Mouse (Mus musculus) heart, adult 9 months (tissue): ENCODE measurements around the gene Hebp1.

Source experiments
- DNase-seq, 2 experiments: peaks; one replicate each; pipeline ENCODE4 v3.0.0; 2022; ENCODE audit warnings: low spot score in 2 of 2

Hebp1 gene

DNA sequence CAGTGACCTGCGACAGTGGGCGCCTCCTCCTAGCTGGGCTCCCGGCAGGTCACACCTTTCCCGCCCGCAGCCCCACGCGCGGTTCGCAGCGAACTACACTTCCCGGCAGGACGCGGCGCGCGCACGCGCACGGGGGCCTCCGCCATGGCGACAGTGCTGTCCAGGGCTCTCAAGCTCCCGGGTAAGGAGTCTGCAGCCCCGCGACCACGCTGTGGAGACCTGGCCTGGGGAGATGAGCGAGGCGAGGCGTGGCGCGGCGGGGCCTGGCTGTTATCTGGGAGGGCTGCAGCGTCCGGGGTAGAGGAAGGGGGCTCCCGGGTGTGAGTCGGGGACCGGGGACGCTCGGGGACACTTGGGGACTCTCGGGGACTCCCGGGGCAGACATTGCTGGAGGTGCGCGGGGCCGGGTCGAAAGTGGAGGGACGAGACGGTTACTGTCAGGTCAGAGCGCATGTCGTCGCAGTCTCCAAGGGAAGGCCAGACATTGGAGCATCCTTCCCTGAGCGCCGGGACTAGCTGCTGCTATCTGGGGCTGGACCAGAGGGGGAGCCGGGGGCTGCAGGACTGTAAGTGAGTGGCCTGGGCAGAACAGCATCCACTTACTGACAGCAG is at the start of gene Hebp1, which contains the start of gene Fam234b:
TSS of gene Hebp1 (minus strand) at position 102 of the 612 bp plus-strand sequence.
TSS of gene Fam234b (plus strand) at position 57 of the 612 bp plus-strand sequence.
- DNase-seq: peak; percentile 65 to 74

DNA sequence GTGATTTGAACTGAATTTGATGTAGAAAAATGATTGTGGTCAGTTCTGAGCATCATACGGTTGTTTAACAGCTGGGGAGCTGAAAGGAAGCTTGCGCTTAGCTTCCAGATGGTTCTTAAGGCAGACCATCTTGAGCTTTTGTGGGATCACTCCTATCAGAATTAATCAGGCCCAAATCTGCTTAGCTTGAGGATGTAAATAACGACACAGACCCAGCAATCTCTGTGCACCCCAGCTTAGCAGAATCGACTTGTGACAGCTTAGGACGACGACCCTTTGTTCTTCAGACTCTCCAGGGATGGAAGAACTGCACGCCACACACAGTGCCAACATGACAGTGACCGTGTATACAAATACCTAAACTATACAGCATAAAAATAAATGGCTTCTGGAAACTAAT is 47.8 kb upstream of the Hebp1 start:
- no peak for DNase-seq

DNA sequence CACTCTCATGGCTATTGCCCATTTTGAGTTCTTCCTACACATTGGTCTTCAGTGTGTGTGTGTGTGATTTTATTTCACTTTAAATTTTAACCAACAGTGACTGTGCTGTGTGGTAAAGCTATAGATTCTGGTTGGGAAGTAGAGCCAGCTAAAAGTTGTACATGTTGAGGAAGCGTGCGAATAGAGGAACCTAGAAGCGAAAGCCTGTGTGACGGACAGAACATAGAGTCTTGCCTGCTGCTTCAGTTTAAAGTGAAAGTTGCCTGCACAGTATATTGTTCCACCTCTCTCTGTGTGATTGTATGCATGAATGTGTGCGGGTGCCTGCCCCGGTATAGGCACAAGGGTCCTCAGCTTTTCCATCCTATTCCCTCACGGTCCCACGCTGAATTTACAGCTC is 42.5 kb upstream of the Hebp1 start:
- DNase-seq: no peak

DNA sequence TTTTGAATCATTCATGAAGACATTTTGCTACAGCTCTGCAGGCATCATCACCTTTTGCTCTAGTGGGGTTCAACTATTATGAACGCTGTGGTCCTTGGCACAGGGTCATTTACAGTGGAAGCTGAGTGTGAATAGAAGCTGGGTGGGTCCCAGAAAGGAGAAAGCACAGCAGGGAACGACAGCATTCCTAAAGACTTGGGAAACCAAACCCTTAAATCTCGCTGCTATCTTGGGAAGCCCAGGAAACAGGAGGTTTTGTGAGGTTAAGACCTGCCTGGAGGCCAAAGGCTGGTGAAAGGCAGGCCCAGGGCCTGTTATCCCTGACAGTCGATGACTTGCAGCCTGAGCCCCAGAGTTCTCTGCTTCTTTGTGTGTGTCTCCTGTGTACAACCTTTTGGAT is 40.4 kb upstream of the Hebp1 start:
- no peak for DNase-seq

DNA sequence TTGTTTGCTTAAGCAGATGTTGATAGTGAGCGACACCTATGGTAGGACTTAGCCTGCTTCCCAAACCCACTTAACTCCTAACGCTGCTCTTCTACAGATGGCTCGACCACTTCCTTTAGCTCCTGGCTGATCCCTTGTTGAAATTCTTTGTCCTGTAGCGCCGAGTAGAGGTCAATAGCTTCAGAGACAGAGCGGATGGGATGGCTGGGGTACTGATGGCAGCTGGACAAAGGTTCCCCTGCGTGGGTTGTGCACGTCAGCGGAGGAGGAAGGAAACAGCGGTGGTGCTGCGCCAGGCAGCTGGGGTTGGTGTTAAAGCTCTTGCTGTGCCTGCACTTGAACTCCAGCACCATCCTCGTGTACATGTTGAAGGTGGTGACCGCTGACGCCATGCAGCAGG is 39.5 kb upstream of the Hebp1 start:
- DNase-seq: no peak

DNA sequence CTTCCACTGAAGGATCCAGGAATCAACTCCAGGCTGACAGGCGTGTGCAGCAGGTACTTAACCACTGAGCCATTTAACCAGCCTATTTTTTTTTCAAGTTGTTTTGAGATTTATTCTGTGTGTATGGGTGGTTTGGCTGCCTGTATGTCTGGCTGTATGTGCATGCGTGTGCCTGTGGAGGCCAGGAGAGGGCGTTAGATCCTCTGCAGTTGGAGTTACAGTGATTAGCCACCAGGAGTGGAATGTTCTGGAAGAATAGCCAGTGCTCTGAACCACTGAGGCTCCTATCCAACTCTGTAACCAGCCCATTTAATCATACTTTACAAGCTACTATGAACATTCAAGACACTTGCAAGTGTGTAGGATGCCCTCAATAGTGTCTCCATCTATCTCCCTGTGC is 38.8 kb upstream of the Hebp1 start:
- no peak for DNase-seq

DNA sequence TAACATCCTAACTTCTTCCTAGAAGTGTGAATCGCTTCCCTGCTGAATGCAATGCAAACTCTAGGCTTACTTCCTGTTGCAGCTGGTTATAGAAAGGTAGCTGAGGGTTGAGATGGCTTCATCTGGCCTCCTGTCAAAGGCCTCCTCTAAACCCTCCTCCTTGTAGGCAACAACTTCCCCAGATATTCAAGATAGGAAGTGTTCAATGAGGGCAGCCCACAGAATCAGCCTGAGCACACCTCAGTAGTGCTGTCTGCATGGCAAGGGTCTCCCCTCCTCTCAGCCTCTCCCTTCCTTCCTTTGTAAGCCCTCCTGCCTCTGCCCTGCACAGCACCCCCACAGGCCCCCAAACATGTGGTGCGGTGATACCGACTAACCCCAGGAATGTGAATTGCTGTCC is 37.9 kb upstream of the Hebp1 start:
- DNase-seq: no peak

DNA sequence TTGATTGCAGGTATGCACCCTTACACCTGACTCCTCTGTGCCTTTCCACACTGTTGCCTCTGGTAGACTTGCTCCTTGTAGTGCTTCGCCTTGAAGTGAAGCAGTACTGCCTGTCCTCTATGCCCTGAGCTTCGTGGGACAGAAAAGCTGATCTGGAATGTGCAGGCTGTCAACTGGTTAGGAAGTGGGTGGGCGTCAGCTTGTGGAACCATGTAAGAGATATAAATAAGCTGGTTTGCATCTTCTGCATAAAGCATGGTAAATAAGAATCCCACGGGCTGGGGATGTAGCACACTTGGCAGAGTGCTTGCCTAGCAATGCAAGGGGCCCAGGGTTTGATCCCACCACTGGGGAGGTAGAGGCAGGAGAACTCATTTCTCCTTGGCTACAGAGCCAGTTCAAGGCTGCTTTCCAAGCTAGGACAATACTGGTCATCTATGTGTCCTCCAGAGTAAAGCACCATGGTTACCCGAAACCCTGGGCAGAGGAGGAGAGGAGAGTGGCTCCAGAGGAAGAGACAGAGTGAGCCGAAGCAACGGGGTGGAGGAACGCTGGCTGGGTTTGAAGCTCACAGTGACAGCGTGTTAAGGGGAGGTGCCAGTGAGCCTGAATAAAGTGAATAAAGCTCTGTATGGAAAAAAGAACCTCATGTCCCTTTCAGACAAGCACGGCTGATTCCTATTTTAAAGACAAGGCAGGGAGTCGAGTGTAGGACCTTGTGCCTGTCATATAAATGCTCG is 34.8 kb upstream of the Hebp1 start:
- no peak for DNase-seq

DNA sequence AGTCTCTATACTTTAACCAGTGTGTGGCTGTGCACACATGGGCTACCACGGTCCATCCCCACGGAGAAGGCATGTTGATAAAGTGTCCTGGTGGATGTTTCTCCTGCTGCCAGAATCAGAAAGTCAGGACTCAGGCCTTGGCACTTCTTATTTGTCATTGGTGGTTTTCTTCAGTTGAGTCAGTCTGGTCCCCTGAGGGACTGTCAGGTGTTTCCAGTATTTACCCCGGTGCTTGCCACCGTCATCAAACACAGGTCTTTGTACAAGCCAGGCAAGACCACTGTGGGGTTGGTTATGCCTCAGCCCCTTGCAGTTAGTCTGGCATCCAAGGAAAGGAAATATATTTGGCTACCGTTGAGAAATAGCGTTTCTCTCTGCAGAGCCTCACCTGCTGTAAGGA is 32.8 kb upstream of the Hebp1 start:
- no peak for DNase-seq

DNA sequence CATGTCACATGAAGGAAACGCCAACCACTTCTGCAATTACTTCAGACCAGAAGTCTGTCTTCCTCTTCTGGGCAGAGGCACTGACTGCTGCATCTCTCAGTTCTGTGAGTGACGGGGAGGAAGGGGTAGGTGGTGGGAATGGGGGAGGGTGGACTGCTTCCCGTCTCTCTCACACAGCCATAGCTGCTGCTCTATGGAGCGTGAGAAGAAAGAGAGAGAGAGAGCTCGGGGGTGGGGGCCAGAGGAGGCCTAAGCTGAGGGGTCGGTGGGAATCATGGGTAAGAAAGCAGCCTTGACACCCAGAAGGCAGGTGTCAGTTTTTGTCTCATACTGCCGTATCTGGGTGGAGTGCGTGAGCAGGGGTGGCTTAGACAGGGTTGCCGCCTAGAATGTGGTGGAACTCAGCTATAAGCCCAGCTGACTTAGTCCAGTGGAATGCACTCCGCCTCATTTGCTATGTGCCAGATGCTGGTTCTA is 30.7 kb upstream of the Hebp1 start:
- peak in 1 of 2 experiments; percentile 25 for DNase-seq

DNA sequence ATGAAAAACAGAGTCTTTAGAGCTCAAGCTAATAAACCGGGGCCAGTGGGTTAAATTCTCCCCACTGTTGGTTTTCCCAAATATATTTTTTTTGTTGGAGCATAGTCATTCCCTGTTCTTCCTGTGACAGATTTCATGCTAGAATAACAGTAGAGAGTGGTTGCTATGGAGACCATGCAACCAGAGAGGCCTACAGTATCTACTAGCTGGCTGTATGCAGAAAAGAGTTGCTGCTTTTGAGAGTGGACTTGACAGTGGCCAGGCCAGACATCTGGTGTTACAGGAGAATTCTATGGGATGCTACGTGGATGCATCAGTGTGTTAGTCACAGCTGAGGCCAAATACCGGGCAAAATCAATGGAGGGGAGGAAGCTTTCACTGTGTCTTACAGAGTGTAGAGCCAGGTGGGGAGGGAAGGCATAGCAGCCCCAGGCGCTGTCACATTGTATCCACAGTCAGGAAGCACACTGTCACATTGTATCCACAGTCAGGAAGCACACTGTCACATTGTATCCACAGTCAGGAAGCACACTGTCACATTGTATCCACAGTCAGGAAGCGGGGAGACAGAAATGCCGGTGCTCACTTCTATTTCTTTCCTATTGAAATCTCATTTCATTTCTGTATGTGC is 26.1 kb upstream of the Hebp1 start:
- DNase-seq: no peak

DNA sequence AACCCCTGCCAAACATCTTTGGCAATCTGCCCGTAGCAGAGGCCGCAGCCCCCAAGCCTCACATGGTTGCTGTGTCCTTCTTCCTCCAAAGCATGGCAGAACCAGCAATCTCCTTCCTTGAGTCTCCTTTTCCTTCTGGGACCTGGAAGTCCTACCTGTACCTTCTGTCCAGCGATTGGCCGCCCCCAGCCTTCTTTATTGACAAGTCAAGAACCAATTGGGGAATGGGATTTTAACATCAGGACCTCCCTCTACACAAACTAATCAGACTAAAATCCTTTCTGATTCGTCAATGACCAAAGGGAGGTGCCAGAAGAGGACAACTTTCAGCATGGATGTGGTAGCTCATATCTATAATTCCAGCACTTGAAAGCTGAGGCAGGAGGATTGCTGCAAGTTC is 22.1 kb upstream of the Hebp1 start:
- DNase-seq: no peak

DNA sequence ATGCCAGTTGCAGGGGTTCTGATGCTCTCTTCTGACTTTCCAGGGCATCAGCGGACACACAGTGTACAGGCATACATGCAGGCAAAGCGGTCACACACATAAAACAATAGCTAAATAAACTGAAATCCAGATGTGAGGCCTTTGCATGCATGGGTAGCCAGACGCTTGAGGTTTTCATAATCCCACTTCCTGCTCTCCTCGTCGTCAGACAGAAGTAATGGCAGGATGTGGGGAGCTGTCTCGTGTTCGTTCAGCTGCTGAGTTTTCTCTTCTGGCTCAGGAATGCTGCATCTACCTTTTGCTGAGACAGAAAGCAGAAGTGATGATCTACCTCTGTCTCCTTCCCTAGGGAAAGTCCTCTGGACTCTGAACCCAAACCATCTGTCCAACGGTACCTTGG is 20.5 kb upstream of the Hebp1 start:
- no peak for DNase-seq

DNA sequence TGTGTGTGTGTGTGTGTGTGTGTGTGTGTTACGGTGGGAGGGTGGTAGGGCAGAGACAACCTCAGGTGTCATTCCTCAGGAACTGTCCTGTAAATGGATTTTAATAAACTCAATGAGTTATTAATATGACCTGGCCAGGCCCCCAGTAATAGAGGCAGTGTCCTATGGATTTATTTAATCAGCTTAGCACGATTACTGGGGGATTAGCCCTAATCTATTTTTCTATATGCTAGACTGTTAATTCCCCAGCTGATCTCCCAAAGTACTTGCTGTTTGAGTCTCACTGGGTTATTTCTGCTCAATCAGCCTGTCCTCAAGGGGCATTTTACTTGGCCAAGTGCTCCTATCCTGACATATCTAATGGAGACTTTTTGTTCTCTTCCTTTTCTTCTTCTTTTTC is 14.8 kb upstream of the Hebp1 start:
- DNase-seq: no peak

DNA sequence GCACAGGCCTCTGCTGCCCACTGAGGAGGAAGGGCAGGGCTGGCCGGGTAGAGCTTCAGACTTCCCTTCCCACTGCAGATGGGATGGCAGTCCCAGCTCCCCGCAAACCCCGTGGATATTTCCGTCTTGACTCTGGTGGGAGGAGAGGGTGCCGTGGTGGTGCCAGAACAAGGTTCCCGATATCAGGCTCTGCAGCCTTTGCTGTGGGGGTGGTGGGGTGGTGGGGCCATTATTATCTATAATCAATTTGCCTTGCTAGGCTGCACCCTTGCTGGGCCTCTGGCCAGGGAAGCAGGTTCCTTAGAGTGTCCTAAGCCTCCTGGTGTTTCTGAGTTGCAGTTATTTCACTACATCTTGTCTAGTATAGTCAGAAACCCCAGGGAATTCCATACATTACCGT is 13.3 kb upstream of the Hebp1 start:
- no peak for DNase-seq

DNA sequence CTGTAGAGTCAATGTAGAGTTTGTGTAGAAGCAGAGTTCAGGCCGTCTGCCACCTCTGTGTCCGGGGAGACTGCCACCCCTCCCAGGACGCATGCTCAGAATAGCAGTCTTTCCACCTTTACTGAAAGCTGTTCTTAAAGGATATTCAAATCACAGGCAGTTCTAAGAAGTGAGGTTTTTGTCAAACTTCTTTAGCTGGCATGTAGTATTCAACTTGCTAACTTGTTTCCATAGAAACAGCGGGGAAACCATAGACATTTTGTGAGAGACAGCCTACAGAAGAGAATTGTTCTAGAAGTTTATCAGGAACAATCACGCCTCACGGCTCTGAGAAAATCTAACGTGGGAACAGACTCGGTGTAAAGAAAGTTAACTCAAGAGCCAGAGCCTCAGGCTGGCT is 9.1 kb upstream of the Hebp1 start:
- DNase-seq: no peak

DNA sequence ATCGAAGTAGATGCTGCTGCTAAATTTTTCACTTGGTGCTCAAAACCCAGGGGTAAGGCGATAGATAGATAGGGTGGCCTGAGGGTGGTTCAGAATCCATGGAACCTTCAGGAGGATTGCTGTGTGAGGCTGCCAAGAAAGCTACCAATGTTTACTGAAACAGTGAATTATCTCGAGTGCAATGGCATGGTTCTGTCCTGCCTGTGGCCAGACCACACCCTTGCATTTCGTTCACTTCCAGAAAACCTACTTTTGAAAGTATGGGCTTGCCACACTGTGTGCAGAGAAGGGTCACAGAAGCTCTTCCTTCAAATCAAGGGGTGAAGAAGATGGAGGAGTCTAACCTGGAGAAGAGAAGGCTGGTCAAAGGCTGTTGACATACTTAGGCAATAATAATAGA is 8.0 kb upstream of the Hebp1 start:
- no peak for DNase-seq

DNA sequence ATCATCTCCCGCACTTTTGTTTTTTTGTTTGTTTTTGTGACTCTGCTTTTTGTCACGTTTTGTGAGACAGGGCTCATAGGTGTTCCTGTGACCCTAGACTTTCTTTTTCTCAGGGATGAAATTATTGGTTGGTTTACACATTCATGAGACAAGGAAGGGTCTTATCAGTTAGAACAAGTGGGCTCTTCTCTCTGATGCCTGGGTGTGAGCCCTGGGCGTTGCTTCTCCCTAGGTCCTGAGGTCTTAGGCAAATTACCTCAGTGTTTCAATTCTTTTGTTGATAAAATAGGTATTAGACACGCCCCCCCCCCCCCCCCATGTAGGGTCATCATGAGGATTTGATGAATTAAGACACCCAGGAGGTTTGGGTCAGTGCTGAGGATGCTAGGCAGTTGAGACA is 7.0 kb upstream of the Hebp1 start:
- DNase-seq: no peak

DNA sequence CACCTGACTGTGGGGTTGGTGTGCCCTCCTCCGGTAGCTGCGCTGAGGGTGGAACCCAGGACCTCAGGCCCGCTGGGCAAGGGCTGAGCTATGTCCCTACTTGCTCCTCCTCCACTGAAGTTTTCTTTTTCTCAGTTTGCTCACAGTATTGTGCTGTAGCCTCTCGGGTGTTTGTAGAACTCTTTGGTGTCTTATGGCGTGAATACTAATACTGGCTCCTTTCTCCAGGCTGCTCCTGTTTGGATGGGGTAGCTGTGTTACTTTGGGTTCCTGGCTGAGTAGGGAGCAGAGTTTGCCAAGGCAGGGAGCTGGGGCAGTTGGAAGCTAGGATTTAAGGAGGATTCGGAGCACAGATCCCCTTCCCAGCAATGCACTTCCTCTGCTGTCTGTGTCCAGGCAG is 5.9 kb upstream of the Hebp1 start:
- no peak for DNase-seq

DNA sequence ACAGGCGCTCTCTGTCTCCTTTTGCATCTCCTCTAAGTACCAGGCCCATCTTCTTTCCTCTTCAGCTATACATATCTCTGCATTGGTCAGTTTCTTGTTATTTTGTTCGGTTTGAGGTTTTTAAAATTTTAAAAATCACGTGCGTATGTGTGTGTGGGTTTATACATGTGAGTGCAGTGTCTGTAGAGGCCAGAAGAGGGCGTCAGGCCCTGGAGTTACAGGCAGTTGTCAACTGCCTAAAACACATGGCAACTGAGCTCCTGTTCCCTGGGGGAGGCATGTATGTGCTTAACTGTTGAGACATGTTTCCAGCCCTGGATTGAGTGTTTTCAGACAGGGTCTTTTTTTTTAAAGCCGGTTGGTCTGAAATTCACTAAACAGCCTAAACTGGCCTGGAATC is 4.8 kb upstream of the Hebp1 start:
- no peak for DNase-seq

DNA sequence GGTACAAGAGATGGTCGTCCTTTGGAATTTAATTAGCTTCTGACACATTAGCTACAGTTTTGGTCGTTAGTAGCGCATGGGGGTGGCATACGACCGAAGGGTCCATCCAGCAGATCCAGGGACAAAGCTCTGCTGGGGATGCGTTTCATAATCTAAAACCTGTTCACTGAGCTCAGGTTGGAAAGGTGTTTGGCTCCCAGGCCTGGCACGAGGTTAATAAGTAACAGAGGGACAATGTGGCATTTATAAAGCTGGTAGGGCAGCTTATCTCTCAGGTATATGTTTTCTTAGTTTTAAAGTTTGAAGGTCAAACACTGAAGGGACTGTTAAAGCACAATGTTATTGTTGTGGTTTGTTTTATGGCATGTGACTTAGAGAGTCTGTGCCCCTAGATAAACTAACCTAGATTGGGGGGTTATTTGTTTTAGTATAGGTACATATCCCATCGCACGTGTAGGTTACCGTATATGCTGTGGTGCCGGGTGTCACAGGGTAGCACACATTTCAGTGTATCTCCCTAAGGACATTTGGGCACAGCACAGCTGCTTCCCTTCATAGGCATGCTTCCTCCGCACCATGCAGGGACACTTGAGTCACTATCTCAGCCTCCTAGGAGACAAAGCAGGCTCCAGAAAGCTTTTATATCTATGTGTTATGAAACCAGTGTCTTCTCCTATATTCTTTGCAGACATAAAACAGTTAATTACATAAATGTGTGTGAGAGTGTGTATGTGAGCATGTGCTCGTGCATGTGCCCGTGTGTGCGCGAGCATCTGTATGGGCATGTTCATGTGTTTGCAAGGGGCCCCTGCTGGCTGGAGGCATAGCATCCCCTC is 2.5 kb upstream of the Hebp1 start:
- DNase-seq: no peak

DNA sequence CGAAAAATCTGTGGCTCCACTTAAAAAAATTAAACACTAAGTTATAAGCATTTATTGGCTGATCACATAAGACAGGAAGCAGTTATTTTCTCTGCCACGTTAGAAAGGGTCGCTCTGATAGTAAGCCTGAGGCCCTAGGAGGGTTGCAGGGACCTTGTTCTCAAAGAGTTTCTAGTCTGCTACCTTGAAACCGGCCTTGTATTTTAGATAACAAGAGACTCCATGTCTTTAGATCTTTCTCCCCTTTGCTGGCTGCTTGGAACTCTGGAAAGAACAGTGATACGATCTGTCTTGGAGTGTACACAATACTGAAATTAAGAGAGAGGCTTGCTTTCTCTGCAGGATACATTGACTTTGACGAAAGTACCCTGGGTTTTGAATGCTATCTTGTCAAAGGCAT is 904 bp upstream of the Hebp1 start:
- DNase-seq: no peak
